Mouse (Mus musculus) retina, adult 2 months (tissue): ENCODE measurements around the gene Mlh1.

ENCODE experiments used
- DNase-seq: peaks from one replicate; pipeline ENCODE4 v3.0.0-alpha.2; 2012; ENCODE audit warnings: low read depth, low spot score

Mlh1 gene

GRCm38 (mm10) chr9:111220551-111221080 is 51.0 kb downstream of the Mlh1 start:
- no peak for DNase-seq

DNA sequence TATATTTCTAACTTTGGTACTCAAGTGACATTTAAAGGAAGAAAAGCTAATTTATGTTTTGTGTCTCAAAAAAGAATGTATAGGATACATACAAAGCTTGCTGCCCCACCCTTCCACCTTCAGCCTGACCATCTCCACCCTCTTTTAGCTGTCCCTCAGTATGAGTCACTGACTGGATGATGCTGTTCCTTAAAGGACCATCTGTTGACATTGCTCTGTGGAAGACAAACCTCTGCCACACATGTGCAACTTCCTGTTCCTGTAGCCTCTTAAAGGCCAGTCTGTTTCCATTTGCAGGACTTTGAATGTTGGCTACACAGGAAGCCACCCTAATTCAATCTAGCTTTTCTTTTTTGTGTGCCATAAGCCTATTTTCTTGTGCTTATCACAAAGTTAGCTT is 55.2 kb downstream of the Mlh1 start:
- DNase-seq: no peak

DNA sequence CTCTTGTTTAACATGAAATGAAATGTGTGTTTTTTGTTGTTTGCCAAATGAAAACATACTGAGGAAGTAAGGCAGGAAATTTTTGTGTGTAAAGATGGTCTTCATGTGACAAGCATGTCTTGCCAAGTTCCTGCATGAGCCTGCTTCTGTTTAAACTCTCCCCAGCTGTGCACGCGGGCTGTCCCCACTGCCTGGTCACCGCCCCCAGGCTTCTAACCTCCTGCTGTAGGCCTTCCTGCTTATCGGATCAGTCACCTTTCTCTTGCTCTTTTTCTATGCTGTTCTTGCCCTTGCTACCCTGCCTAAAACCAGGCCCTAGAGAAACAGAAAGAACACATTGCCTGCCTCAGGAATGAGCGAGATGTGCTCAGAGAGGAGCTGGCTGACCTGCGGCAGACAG is 58.1 kb downstream of the Mlh1 start:
- no peak for DNase-seq

DNA sequence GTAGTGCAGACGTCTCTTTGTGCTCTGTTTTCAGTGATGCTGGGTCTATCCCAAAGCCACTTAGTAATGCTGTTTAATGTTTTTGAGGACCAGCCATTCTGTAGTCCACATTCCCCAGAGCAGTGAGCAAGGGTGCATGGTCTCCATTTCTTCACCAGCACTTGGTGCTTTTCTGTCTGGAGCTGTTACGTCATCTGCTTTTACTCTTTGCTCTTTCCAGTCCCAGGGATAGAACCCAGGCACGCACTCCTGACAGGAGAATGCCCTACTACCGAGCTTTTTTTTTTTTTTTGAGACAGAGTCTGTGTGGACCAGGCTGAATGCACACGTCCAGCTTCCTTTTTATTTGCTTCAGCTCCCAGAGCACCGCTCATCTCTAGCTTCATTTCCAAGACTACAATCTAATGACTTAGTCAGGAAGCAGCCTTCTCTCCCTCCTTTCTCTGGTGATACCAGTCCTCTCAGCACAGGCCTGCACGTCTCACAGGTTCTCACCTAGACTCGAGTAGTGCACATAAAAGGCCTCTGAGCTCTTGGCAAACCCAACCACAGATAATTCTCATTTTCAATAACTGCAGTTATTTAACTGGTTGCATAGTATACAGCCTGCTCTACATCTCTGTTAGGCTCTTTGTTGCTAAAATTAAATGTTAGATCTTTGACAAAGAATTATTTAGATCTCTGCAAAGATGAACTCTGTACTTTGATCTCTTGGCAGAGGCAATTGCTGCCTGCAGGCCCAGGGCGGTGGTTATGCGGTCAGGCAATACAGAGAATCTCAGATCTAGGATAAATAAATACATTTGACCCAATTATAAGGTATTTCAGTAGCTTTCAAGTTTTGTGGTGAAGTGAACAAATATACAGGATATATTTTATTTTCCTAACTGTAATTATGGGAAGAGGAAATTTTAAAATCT is 60.2 kb downstream of the Mlh1 start:
- DNase-seq: no peak

DNA sequence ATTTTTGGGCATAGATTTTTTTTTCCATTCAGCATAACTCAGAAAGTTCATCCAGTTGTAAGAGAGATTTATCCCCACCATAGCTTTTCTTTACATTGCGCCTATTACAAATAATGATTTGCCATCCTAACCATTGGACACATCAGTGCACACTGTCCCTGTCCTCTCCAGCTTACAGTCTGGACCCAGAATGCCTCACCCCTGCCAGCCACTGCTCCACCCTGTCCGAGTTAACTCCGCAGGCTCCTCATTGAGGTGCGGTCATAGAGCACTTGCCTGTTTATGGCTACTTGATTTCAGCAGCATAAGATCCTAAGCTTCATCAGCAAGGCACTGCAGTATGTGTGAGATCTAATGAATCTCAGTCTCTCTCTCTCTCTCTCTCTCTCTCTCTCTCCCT is 61.2 kb downstream of the Mlh1 start:
- no peak for DNase-seq

DNA sequence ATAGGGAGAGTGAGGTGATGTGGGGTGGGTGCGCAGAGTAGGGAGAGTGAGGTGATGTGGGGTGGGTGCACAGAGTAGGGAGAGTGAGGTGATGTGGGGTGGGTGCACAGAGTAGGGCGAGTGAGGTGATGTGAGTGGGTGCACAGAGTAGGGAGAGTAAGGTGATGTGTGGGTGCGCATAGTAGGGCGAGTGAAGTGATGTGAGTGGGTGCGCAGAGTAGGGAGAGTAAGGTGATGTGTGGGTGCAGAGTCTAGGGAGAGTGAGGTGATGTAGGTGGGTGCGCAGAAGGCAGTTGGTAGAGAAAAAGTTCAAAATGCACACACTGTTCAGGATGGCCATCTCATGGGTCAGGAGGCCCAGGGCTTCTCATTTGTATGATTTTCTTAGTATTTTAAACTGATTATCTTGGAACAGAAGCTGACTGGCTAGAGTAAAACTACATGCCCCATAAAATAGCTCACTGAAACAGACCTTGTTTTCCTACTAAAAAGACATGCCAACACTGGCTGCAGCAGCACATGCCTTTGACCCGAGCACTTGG is 62.4 kb downstream of the Mlh1 start:
- no peak for DNase-seq

- no peak for DNase-seq
These were observed 63.4 kb downstream of the Mlh1 start for GRCm38 (mm10) chr9:111208185-111208584.

GRCm38 (mm10) chr9:111207683-111208082 is 63.9 kb downstream of the Mlh1 start:
- DNase-seq: no peak

- DNase-seq: no peak
These were observed 66.8 kb downstream of the Mlh1 start for GRCm38 (mm10) chr9:111204601-111205375.

DNA sequence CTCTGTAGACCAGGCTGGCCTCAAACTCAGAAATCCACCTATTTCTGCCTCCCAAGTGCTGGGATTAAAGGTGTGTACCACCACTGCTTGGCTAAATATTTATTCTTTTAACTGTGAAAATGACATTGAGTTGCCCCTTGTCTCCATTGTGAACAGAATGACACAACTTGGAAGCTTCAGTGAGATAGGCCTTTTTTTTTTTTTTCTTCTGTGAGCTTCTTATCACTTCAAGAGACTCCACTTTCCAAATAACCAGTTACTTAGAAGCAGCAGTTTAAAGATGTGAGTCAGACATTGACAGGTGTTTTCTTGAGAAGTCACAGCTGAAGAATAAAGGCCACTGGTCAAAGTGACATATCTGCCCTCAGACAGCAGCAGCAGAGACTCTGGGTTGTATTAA is 71.4 kb downstream of the Mlh1 start:
- DNase-seq: no peak

DNA sequence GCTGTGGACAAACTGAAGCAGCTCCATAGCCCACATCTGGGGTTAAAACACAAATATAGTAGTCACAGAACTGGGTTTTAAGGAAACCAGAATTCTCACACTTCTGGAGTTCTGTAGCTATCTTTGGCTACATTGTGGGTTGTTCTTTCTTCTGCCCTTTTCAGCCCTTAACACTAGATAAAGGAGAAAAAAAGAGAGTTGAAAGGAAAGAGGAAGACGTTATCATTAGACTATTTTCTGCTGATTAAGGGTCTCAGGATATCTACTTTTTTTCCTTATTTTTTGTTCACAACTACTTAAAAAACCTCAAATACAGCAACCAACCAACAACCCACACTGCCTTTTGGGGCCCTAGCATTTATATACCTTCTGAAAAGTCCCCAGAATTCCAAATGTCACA is 73.3 kb downstream of the Mlh1 start:
- no peak for DNase-seq

- no peak for DNase-seq
These were observed 73.9 kb downstream of the Mlh1 start for GRCm38 (mm10) chr9:111197712-111198111.

DNA sequence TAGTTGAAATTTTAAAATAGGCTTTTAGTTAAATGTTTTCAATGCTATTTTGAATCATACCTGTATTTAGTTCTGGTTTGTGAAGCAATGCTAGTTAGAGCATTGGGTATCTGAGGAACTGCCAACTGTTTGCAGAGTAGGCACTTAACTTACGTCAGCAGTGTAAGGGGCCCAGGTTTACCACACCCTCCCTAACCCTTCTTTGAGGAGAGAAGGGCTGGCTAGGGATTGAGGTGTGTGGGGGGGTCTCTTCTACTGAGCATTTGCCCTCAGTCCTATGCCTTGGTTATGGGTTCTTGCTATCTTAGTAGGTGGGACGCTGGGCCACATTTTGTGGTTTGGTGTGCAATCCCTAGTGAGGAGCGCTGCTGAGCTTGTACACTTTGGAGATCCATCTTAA is 74.5 kb downstream of the Mlh1 start:
- DNase-seq: no peak

DNA sequence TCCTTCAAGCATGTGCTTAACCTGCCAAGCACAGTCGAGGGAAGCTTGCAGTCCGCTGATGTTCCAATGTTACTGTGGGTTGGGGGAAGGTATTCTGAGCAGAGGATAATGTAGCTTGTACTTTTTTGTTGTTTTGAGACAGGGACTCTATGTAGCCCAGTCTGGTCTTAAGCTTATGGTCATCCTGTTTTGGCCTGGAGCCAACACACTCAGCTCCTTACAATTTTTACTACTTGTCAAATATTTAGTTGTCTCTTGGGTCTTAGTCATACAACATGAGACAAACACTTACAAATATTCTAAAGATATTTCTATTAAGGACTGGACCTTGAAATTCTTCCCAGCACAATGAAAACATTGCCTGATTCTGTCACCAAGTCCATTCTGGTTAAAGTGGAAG is 78.4 kb downstream of the Mlh1 start:
- no peak for DNase-seq

- DNase-seq: no peak
These were observed 82.9 kb downstream of the Mlh1 start for GRCm38 (mm10) chr9:111188731-111189130.

GRCm38 (mm10) chr9:111186861-111187260 is 84.7 kb downstream of the Mlh1 start:
- no peak for DNase-seq

DNA sequence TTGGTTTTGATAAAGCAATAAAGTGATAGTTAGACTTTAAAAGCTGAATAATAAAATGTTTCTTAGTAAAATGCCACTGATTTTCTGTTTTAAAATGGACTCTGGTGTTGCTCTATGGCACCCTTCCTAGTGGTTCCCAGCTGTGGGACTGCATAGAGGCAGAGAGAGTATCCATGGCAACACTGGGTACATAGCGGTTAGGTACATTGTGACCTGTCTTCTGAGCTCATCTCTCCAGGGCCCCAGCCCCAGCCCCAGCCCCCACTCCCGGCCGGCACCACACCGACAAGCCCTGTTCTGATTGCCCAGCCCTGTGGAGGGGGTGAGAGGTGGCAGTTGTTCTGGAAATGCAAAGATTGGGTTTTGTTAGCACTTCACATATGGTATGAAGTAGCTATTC is 86.7 kb downstream of the Mlh1 start:
- DNase-seq: no peak

DNA sequence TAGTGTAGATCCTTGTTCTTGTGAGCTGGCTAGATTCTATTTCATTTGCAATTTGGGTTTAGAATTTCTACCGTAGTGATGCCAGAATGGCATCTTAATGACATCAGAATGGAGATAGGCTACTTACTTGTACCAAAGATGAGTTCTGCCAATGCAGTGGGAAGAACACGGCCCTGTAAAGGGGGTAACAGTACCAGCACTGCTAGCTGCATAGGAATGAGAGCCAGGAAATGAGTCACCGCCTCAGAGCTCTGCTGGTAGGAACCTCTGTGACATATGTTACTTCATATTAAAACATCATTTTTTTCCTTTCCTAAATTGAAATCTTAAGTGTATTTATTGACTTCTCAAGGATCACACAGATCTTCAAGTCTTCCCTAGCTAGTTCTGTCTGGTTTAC is 89.4 kb downstream of the Mlh1 start:
- no peak for DNase-seq

- DNase-seq: no peak
These were observed 92.6 kb downstream of the Mlh1 start for GRCm38 (mm10) chr9:111178971-111179370.
